Mouse (Mus musculus): Measurements from ENCODE around the gene 1700030J22Rik.

1700030J22Rik gene

GRCm38 (mm10) chr8:116978631-116979256 is at the start of gene 1700030J22Rik:
TSS of gene 1700030J22Rik (minus strand) at chr8:116978959.
- DNase-seq (ENCODE audit: low spot score), result peak; percentile 98

- no peak for DNase-seq (ENCODE audit: low spot score)
Measured at GRCm38 (mm10) chr8:117027601-117028000, 48.8 kb upstream of the 1700030J22Rik start.

GRCm38 (mm10) chr8:117022297-117022993 is 43.7 kb upstream of the 1700030J22Rik start:
- no peak for DNase-seq (ENCODE audit: low spot score)

GRCm38 (mm10) chr8:117019323-117020275 is 40.8 kb upstream of the 1700030J22Rik start:
- no peak for DNase-seq (ENCODE audit: low spot score)

GRCm38 (mm10) chr8:117017896-117018295 is 39.1 kb upstream of the 1700030J22Rik start:
- DNase-seq (ENCODE audit: low spot score), result no peak

GRCm38 (mm10) chr8:117017006-117017405 is 38.2 kb upstream of the 1700030J22Rik start:
- no peak for DNase-seq (ENCODE audit: low spot score)

GRCm38 (mm10) chr8:117015670-117016069 is 36.9 kb upstream of the 1700030J22Rik start:
- DNase-seq (ENCODE audit: low spot score), result no peak

GRCm38 (mm10) chr8:117011366-117011765 is 32.6 kb upstream of the 1700030J22Rik start:
- DNase-seq (ENCODE audit: low spot score), result no peak

- no peak for DNase-seq (ENCODE audit: low spot score)
Measured at GRCm38 (mm10) chr8:116994016-116994716, 15.4 kb upstream of the 1700030J22Rik start.

GRCm38 (mm10) chr8:116993095-116993867 is 14.5 kb upstream of the 1700030J22Rik start, which contains the start of gene Gcsh:
TSS of gene Gcsh (minus strand) at chr8:116993537.
- DNase-seq (ENCODE audit: low spot score), result peak; percentile 97

GRCm38 (mm10) chr8:116992176-116992971 is 13.6 kb upstream of the 1700030J22Rik start:
- peak; percentile 7 for DNase-seq (ENCODE audit: low spot score)

GRCm38 (mm10) chr8:116991241-116991640 is 12.5 kb upstream of the 1700030J22Rik start:
- no peak for DNase-seq (ENCODE audit: low spot score)

GRCm38 (mm10) chr8:116989842-116990241 is 11.1 kb upstream of the 1700030J22Rik start:
- DNase-seq (ENCODE audit: low spot score), result no peak

GRCm38 (mm10) chr8:116980117-116980516 is 1.4 kb upstream of the 1700030J22Rik start:
- DNase-seq (ENCODE audit: low spot score), result peak; percentile 57

- no peak for DNase-seq (ENCODE audit: low spot score)
Measured at GRCm38 (mm10) chr8:116978052-116978451, 707 bp downstream of the 1700030J22Rik start.

- no peak for DNase-seq (ENCODE audit: low spot score)
Measured at GRCm38 (mm10) chr8:116975606-116976005, 3.2 kb downstream of the 1700030J22Rik start.

- no peak for DNase-seq (ENCODE audit: low spot score)
Measured at GRCm38 (mm10) chr8:116975066-116975465, 3.7 kb downstream of the 1700030J22Rik start.

- no peak for DNase-seq (ENCODE audit: low spot score)
Measured at GRCm38 (mm10) chr8:116969531-116969930, 9.2 kb downstream of the 1700030J22Rik start.

- DNase-seq (ENCODE audit: low spot score), result no peak
Measured at GRCm38 (mm10) chr8:116954415-116954814, 24.3 kb downstream of the 1700030J22Rik start.

GRCm38 (mm10) chr8:116952428-116952827 is 26.3 kb downstream of the 1700030J22Rik start:
- DNase-seq (ENCODE audit: low spot score), result peak; percentile 47
